Mouse (Mus musculus): ENCODE measurements around the gene Ankrd63. TPM values are rescaled to one million over a fixed set of nuclear protein-coding genes. Genes with fewer than 3 reads are reported as not detected.

The Ankrd63 gene
- total and polyA plus RNA-seq, 2 experiments from 2014 or later = 0.22 TPM; not detected in 1

- 47% methylated on average over 7 of the region's 7 CpGs for WGBS
- Histone ChIP-seq H3K36me3 (ENCODE audit: insufficient read depth, low read length) (peaks cover 31% of the 10 kb centered on the region), H3K4me2 (ENCODE audit: low read depth, low read length, poor library complexity, severe bottlenecking) (no peak overlapping the region), H3K9me3 (ENCODE audit: low read length) (no peaks in the 10 kb centered on the region), H3K9ac (replicated peaks; ENCODE audit: low read length, poor library complexity, severe bottlenecking) (no peak overlapping the region), H3K4me3 (ENCODE audit: low read depth, low read length) (no peak overlapping the region), H3K27me3 (ENCODE audit: insufficient read depth, low read length) (peaks cover 35% of the 10 kb centered on the region), H3K4me1 (ENCODE audit: insufficient read depth, low read length) (peaks cover 2% of the 10 kb centered on the region; the same call in 1 of the 2 replicates), H3K27ac (ENCODE audit: low read depth, low read length) (no peak overlapping the region)
- no peak for ATAC-seq (ENCODE audit: low FRiP score)
- no peak for DNase-seq (ENCODE audit: low spot score)
- TF ChIP-seq CTCF (IDR thresholded peaks at IDR 0.05) = no peak
These were observed 5.8 kb downstream of the Ankrd63 start for GRCm38 (mm10) chr2:118697955-118698354.

DNA sequence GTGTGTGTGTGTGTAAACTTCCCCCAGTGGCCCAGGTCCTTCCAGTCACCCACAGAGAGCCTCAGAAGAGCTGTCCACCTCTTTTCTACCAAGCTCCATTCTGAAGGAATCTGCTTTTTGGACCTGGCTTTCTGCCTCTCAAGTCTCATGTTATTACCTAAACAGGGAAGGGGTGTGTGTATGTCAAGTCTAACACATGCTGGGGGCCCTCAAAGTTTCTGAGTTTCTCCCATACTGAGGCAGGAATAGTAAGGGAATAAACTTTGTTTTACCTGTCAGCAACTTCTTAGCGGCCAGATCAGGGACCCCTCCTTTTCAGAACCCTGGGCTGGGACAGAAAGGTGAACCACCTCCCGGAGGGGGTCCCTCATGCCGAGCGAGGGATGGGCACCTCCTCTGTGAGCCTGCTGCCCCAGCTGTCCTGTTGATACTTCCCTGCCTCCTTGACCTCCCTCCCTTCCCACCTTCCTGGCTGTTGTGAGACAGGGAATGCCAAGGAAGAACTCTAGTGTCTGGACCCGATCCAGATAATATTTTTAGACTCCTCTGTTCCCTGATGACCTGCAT, 6.4 kb downstream of the Ankrd63 start:
- no peak for TF ChIP-seq CTCF (IDR thresholded peaks at IDR 0.05)
- Histone ChIP-seq H3K4me1 (ENCODE audit: insufficient read depth, low read length) (no peaks in the 10 kb centered on the region; the same call in 1 of the 2 replicates), H3K4me3 (ENCODE audit: low read depth, low read length) (no peak overlapping the region), H3K9me3 (ENCODE audit: low read length) (no peaks in the 10 kb centered on the region), H3K27ac (ENCODE audit: low read depth, low read length) (no peak overlapping the region), H3K27me3 (ENCODE audit: insufficient read depth, low read length) (peaks cover 30% of the 10 kb centered on the region), H3K9ac (replicated peaks; ENCODE audit: low read length, poor library complexity, severe bottlenecking) (no peak overlapping the region), H3K36me3 (ENCODE audit: insufficient read depth, low read length) (peaks cover 33% of the 10 kb centered on the region), H3K4me2 (ENCODE audit: low read depth, low read length, poor library complexity, severe bottlenecking) (no peak overlapping the region)
- 47% methylated on average over 5 of the region's 5 CpGs for WGBS
- no peak for DNase-seq (ENCODE audit: low spot score)
- no peak for ATAC-seq (ENCODE audit: low FRiP score)

- H3K4me1 ChIP-seq (ENCODE audit: insufficient read depth, low read length) = no peaks in the 10 kb centered on the region; the same call in 1 of the 2 replicates
- no peak overlapping the region for H3K4me2 ChIP-seq (ENCODE audit: low read depth, low read length, poor library complexity, severe bottlenecking)
- no peak for ATAC-seq (ENCODE audit: low FRiP score)
- TF ChIP-seq CTCF (IDR thresholded peaks at IDR 0.05) = no peak
- no peak overlapping the region for H3K27ac ChIP-seq (ENCODE audit: low read depth, low read length)
- H3K9ac ChIP-seq (replicated peaks; ENCODE audit: low read length, poor library complexity, severe bottlenecking) = no peak overlapping the region
- peaks cover 37% of the 10 kb centered on the region for H3K36me3 ChIP-seq (ENCODE audit: insufficient read depth, low read length)
- H3K27me3 ChIP-seq (ENCODE audit: insufficient read depth, low read length) = peaks cover 22% of the 10 kb centered on the region
- no peaks in the 10 kb centered on the region for H3K9me3 ChIP-seq (ENCODE audit: low read length)
- WGBS = 50% methylated on average over 21 of the region's 21 CpGs
- no peak for DNase-seq (ENCODE audit: low spot score)
- H3K4me3 ChIP-seq (ENCODE audit: low read depth, low read length) = no peak overlapping the region
These were observed 7.1 kb downstream of the Ankrd63 start for GRCm38 (mm10) chr2:118696451-118697308.

GRCm38 (mm10) chr2:118695677-118696232, 8.0 kb downstream of the Ankrd63 start:
- Histone ChIP-seq H3K9me3 (ENCODE audit: low read length) (no peaks in the 10 kb centered on the region), H3K36me3 (ENCODE audit: insufficient read depth, low read length) (peaks cover 41% of the 10 kb centered on the region), H3K27ac (ENCODE audit: low read depth, low read length) (no peak overlapping the region), H3K27me3 (ENCODE audit: insufficient read depth, low read length) (peaks cover 13% of the 10 kb centered on the region), H3K4me3 (ENCODE audit: low read depth, low read length) (no peak overlapping the region), H3K4me1 (ENCODE audit: insufficient read depth, low read length) (no peaks in the 10 kb centered on the region; the same call in 1 of the 2 replicates), H3K4me2 (ENCODE audit: low read depth, low read length, poor library complexity, severe bottlenecking) (no peak overlapping the region), H3K9ac (replicated peaks; ENCODE audit: low read length, poor library complexity, severe bottlenecking) (no peak overlapping the region)
- ATAC-seq (ENCODE audit: low FRiP score) = no peak
- DNase-seq (ENCODE audit: low spot score) = peak; percentile 81
- TF ChIP-seq CTCF (IDR thresholded peaks at IDR 0.05) = peak; percentile 86
- 29% methylated on average over 11 of the region's 11 CpGs for WGBS

DNA sequence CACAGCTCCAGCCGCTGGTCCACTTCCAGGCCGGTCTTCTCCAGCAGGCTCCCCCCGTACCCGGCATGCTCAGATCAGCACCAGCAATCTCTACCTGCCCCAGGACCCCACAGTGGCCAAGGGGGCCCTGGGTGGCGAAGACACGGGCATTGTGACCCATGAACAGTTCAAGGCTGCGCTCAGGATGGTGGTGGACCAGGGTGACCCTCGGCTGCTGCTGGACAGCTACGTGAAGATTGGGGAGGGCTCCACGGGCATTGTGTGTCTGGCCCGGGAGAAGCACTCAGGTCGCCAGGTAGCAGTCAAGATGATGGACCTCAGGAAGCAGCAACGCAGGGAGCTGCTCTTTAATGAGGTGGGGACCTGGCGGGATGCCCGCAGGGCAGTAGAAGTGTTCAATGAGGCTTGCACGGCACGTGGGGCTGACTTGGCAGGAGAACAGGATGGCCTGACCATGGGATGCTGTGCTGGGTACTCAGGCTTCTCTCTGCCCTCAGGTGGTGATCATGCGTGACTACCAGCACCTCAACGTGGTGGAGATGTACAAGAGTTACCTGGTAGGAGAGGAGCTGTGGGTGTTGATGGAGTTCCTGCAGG, 10.3 kb downstream of the Ankrd63 start:
- no peak for TF ChIP-seq CTCF (IDR thresholded peaks at IDR 0.05)
- Histone ChIP-seq H3K27me3 (ENCODE audit: insufficient read depth, low read length) (no peaks in the 10 kb centered on the region), H3K4me2 (ENCODE audit: low read depth, low read length, poor library complexity, severe bottlenecking) (no peak overlapping the region), H3K9ac (replicated peaks; ENCODE audit: low read length, poor library complexity, severe bottlenecking) (no peak overlapping the region), H3K4me1 (ENCODE audit: insufficient read depth, low read length) (no peaks in the 10 kb centered on the region), H3K36me3 (ENCODE audit: insufficient read depth, low read length) (peaks cover 59% of the 10 kb centered on the region), H3K27ac (ENCODE audit: low read depth, low read length) (no peak overlapping the region), H3K9me3 (ENCODE audit: low read length) (no peaks in the 10 kb centered on the region), H3K4me3 (ENCODE audit: low read depth, low read length) (no peak overlapping the region)
- WGBS = 80% methylated on average over 19 of the region's 19 CpGs
- peak; percentile 51 for DNase-seq (ENCODE audit: low spot score)
- no peak for ATAC-seq (ENCODE audit: low FRiP score)
